Mouse (Mus musculus): Measurements from ENCODE around the gene Cep164. TPM values are rescaled to one million over a fixed set of nuclear protein-coding genes. Genes with fewer than 3 reads are reported as not detected.

Gene Cep164
- total RNA-seq, 4 experiments from 2014 or later = 14.9 to 16.3 (median 15.3) TPM

Other genes starting within 250 kb of the Cep164 start
- 10 to 100 TPM; 76.6 to 81.9 (median 78.9) TPM for gene Bace1, start 9.9 kb upstream of the Cep164 start, total RNA-seq (2022)
- 10 to 100 TPM; 20.5 to 28.5 (median 23.0) TPM for gene Pcsk7, start 77.8 kb upstream of the Cep164 start, total RNA-seq (2022)
- gene Rnf214, start 78.2 kb upstream of the Cep164 start, total RNA-seq (2022) = 10 to 100 TPM; 72.3 to 85.7 (median 81.2) TPM
- gene Tagln, start 107.4 kb upstream of the Cep164 start, total RNA-seq (2022) = 10 to 100 TPM in 1 of 4 experiments, 1 to 10 TPM in 3; 8.9 to 17.1 (median 9.1) TPM
- gene Sidt2, start 126.6 kb upstream of the Cep164 start, total RNA-seq (2022) = 10 to 100 TPM; 77.9 to 79.8 (median 78.2) TPM
- gene Pafah1b2, start 184.0 kb upstream of the Cep164 start, total RNA-seq (2022) = 100 to 1,000 TPM; 206 to 233 (median 217) TPM
- gene Sik3, start 184.1 kb upstream of the Cep164 start, total RNA-seq (2022) = 100 to 1,000 TPM; 128 to 145 (median 136) TPM